ENCODE assay signal across 19 mouse cellular contexts in the genomic region with DNA sequence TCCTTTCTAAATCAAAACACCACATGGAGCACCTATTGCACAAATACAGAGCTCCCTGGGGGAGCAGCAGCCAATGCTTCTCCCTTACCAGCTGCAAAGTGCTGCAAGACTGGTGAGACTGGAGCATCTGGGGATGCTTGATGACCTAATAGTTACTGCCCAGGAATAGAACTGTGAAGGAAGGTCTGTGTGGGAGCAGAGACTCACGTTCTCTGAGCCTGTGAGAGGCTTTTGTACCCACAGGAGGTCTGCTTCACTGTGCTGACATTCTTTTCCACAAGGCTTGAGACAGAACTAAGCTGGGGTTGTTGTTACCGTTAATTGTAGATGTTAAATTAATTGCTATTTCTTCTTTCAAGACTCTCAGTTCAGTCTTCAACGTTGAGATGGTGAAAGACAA. TPM values are rescaled to one million over a fixed set of nuclear protein-coding genes. Genes with fewer than 3 reads are reported as not detected.
DNase-seq lines count a peak whose midpoint lies in the region; TF ChIP-seq lines count a peak whose summit lies in the region.
"Had no signal": no experiment of that assay in that cellular context is flagged by ENCODE, and none has a peak within 500 bp of the region (broad histone marks: within the 10 kb centered on the region; RNA-seq: fewer than 3 reads in every experiment).

No protein-coding gene starts in this region.

- no peak for DNase-seq in layer of hippocampus, adult 2 months (ENCODE audit: low spot score in 2 of 2)
- no peak for DNase-seq in layer of hippocampus, adult 11-12 months (ENCODE audit: low spot score)
- DNase-seq in left cerebral cortex, postnatal 25 days (ENCODE audit: low spot score in 2 of 2): peak; percentile 20 to 25
- no peak for DNase-seq in left cerebral cortex, postnatal 10 days (ENCODE audit: extremely low spot score in 1 of 2, low spot score in 2 of 2)
- peak; percentile 89 for DNase-seq in brain, adult 2 months (ENCODE audit: low read depth, low spot score)
- no peak for DNase-seq in kidney, postnatal 14 days
- DNase-seq: adrenal gland, postnatal 10 days; cerebellum, adult 11-12 months; cerebellum, adult 9-10 months; cerebellum, postnatal 25 days; gastrocnemius, postnatal 10 days; heart, adult 2 months had no signal

- H3K4me1 ChIP-seq in olfactory bulb, adult 2 months (ENCODE audit: control insufficient read depth, insufficient read depth, low read length): peaks cover 6% of the 10 kb centered on the region

- no peak for TF ChIP-seq POLR2A in olfactory bulb, adult 2 months (IDR thresholded peaks at IDR 0.05; ENCODE audit: insufficient read depth, low read depth, low read length)

- no peak overlapping the region for H3K4me3 ChIP-seq in layer of hippocampus, adult 2 months
- H3K4me3 ChIP-seq in olfactory bulb, adult 2 months (ENCODE audit: insufficient read depth, low read depth, low read length): no peak overlapping the region
- H3K4me3 ChIP-seq: embryonic facial prominence, embryonic 12.5 days; forebrain, embryonic 12.5 days; heart, adult 2 months; heart, embryonic 15.5 days; hindbrain, embryonic 10.5 days; hindbrain, embryonic 15.5 days had no signal

- WGBS in olfactory bulb, adult 2 months: 28% methylated on average over 3 of the region's 3 CpGs

- H3K27ac ChIP-seq in layer of hippocampus, adult 2 months: peak overlapping the region; percentile 66
- peak overlapping the region; percentile 98; the same call in 1 of the 2 replicates for H3K27ac ChIP-seq in olfactory bulb, adult 2 months (ENCODE audit: insufficient read depth, low read depth, low read length)
- H3K27ac ChIP-seq: embryonic facial prominence, embryonic 12.5 days; forebrain, embryonic 12.5 days; heart, adult 2 months; heart, embryonic 15.5 days; hindbrain, embryonic 10.5 days; hindbrain, embryonic 15.5 days had no signal

- TF ChIP-seq CTCF in layer of hippocampus, adult 2 months (conservative IDR thresholded peaks at IDR 0.05): no peak
- TF ChIP-seq CTCF in olfactory bulb, adult 2 months (IDR thresholded peaks at IDR 0.05; ENCODE audit: insufficient read depth, low read depth, low read length): no peak

- intact Hi-C loops in left cerebral cortex, postnatal 25 days (cut with DNase I): no loop called here
- intact Hi-C loops in left cerebral cortex, postnatal 10 days (cut with DNase I): no loop called here

RNA-seq across cellular contexts. Expression of a gene that starts 6.3 kb away (rescaled TPM):
- total RNA-seq in layer of hippocampus, adult 2 months (2021): 10 to 100 TPM; 54.2 to 60.9 TPM
- total RNA-seq in left cerebral cortex, postnatal 25 days (2021): 10 to 100 TPM; 53.1 to 63.6 TPM
- 10 to 100 TPM; 27.0 to 29.1 TPM for total RNA-seq in left cerebral cortex, postnatal 10 days (2021)
- not detected in 2 replicates for polyA plus RNA-seq in olfactory bulb, adult 2 months (2012; ENCODE audit: insufficient read depth, insufficient read length, low replicate concordance, missing spikeins)

RNA-seq across cellular contexts. Expression of a gene that starts 10.0 kb away (rescaled TPM):
- under 1 TPM in 1 of 2 experiments, not detected in 1; 0.49 TPM for total RNA-seq in layer of hippocampus, adult 2 months (2021)
- total RNA-seq in left cerebral cortex, postnatal 25 days (2021): not detected
- not detected for total RNA-seq in left cerebral cortex, postnatal 10 days (2021)
- polyA plus RNA-seq in olfactory bulb, adult 2 months (2012; ENCODE audit: insufficient read depth, insufficient read length, low replicate concordance, missing spikeins): not detected in 2 replicates
- total RNA-seq: G1E had no signal
- polyA plus RNA-seq: G1E; heart, embryonic 15.5 days had no signal

RNA-seq across cellular contexts. Expression of a gene that starts 37.0 kb away (rescaled TPM):
- 1 to 10 TPM; 4.8 to 5.0 TPM for total RNA-seq in layer of hippocampus, adult 2 months (2021)
- total RNA-seq in left cerebral cortex, postnatal 25 days (2021): 1 to 10 TPM; 3.3 to 4.4 TPM
- total RNA-seq in left cerebral cortex, postnatal 10 days (2021): 1 to 10 TPM; 3.8 to 5.8 TPM
- polyA plus RNA-seq in olfactory bulb, adult 2 months (2012; ENCODE audit: insufficient read depth, insufficient read length, low replicate concordance, missing spikeins): not detected in 2 replicates

RNA-seq across cellular contexts. Expression of a gene that starts 48.1 kb away (rescaled TPM):
- 10 to 100 TPM; 49.5 to 55.6 TPM for total RNA-seq in layer of hippocampus, adult 2 months (2021)
- 10 to 100 TPM; 33.1 to 38.6 TPM for total RNA-seq in left cerebral cortex, postnatal 25 days (2021)
- 10 to 100 TPM; 42.9 to 44.9 TPM for total RNA-seq in left cerebral cortex, postnatal 10 days (2021)
- not detected in 2 replicates for polyA plus RNA-seq in olfactory bulb, adult 2 months (2012; ENCODE audit: insufficient read depth, insufficient read length, low replicate concordance, missing spikeins)

RNA-seq across cellular contexts. Expression of a gene that starts 53.3 kb away (rescaled TPM):
- 10 to 100 TPM; 47.7 to 53.0 TPM for total RNA-seq in layer of hippocampus, adult 2 months (2021)
- 10 to 100 TPM; 50.9 to 52.1 TPM for total RNA-seq in left cerebral cortex, postnatal 25 days (2021)
- total RNA-seq in left cerebral cortex, postnatal 10 days (2021): 10 to 100 TPM; 28.8 to 31.6 TPM
- polyA plus RNA-seq in olfactory bulb, adult 2 months (2012; ENCODE audit: insufficient read depth, insufficient read length, low replicate concordance, missing spikeins): not detected in 2 replicates

Comparison
In these comparisons a context has a peak if more than half of its experiments do, and no peak if none do; other contexts are left out.
1. DNase-seq: peak in left cerebral cortex, postnatal 25 days (2 of 2) and brain, adult 2 months (single experiment); none in layer of hippocampus, adult 2 months (0 of 2), layer of hippocampus, adult 11-12 months (single experiment), left cerebral cortex, postnatal 10 days (0 of 2) and kidney, postnatal 14 days (single experiment).